Mouse (Mus musculus) kidney, adult 2 months (tissue): ENCODE measurements around the gene Zbtb11. TPM values are rescaled to one million over a fixed set of nuclear protein-coding genes. Genes with fewer than 3 reads are reported as not detected.

Experiments used
- DNase-seq: peaks from one replicate; pipeline ENCODE4 v3.0.0; 2021
- H3K27ac ChIP-seq: fragments of 200-500 bp; 2 replicates; pipeline ENCODE4 v1.5.1; 2012; ENCODE audit warnings: low read depth, low read length, control low read depth, inconsistent platforms; ENCODE audit not compliant: insufficient read depth
- H3K27me3 ChIP-seq: fragments of 200-500 bp; replicated peaks from 2 replicates; pipeline ENCODE4 v1.6.1; 2012; ENCODE audit warnings: mild to moderate bottlenecking, moderate library complexity, low read length, inconsistent platforms; ENCODE audit not compliant: control insufficient read depth, insufficient read depth
- H3K36me3 ChIP-seq: fragments of 200-500 bp; 2 replicates; pipeline ENCODE4 v1.6.1; 2012; ENCODE audit warnings: mild to moderate bottlenecking, moderate library complexity, low read length, inconsistent platforms; ENCODE audit not compliant: control insufficient read depth, insufficient read depth
- H3K4me1 ChIP-seq: fragments of 200-500 bp; 2 replicates; pipeline ENCODE4 v1.6.1; 2011; ENCODE audit warnings: low read length; ENCODE audit not compliant: control insufficient read depth, insufficient read depth
- H3K4me3 ChIP-seq: fragments of 200-500 bp; 2 replicates; pipeline ENCODE4 v1.5.1; 2011; ENCODE audit warnings: mild to moderate bottlenecking, low read depth, low read length, control low read depth; ENCODE audit not compliant: insufficient read depth
- CTCF ChIP-seq: fragments of 200-500 bp; conservative IDR thresholded peaks from 2 replicates; pipeline ENCODE4 v1.5.1; 2011; ENCODE audit warnings: low read depth, mild to moderate bottlenecking, control low read depth, low read length, moderate library complexity, mixed read lengths; ENCODE audit not compliant: insufficient read depth, insufficient read length
- POLR2A ChIP-seq: fragments of 200-500 bp; IDR thresholded peaks from one replicate; pipeline ENCODE4 v1.6.1; 2011; ENCODE audit warnings: low read depth, low read length, control low read depth
- WGBS: fragments of 180-500 bp; shearing (Covaris S2); methylation state at CpG from one replicate; pipeline ENCODE4 v1.1.7; 2018; 5-methylcytosine and 5-hydroxymethylcytosine counted together
- polyA plus RNA-seq: library from polyadenylated mRNA; depleted of rRNA; stranded (reverse); fragments of >200 nt; gene quantifications from 2 replicates; pipeline ENCODE4 v1.2.3, GENCODE M21; 2012

The Zbtb11 gene
- polyA plus RNA-seq, 1 experiment: 3.2 TPM

GRCm38 (mm10) chr16:56008862-56009261, 35.2 kb downstream of the Zbtb11 start:
- no peak for DNase-seq
- WGBS: 88% methylated on average over 1 of the region's 1 CpGs
- Histone ChIP-seq H3K4me3 (no peak overlapping the region), H3K27ac (no peak overlapping the region), H3K27me3 (no peaks in the 10 kb centered on the region), H3K36me3 (peaks cover 3% of the 10 kb centered on the region; the same call in 1 of the 2 replicates), H3K4me1 (no peaks in the 10 kb centered on the region)
- TF ChIP-seq POLR2A (no peak), CTCF (no peak)

GRCm38 (mm10) chr16:56012789-56013743, 39.4 kb downstream of the Zbtb11 start:
- Histone ChIP-seq H3K4me3 (no peak overlapping the region), H3K27ac (no peak overlapping the region), H3K4me1 (no peaks in the 10 kb centered on the region), H3K27me3 (no peaks in the 10 kb centered on the region), H3K36me3 (peaks cover 3% of the 10 kb centered on the region)
- 84% methylated on average over 10 of the region's 10 CpGs for whole genome bisulfite sequencing
- no peak for DNase-seq
- TF ChIP-seq CTCF: no peak
- no peak for TF ChIP-seq POLR2A

- Histone ChIP-seq H3K27ac (no peak overlapping the region; the same call in 1 of the 2 replicates), H3K36me3 (peaks cover 9% of the 10 kb centered on the region), H3K27me3 (no peaks in the 10 kb centered on the region), H3K4me1 (no peaks in the 10 kb centered on the region), H3K4me3 (no peak overlapping the region)
- DNase-seq: no peak
- TF ChIP-seq CTCF (no peak), POLR2A (no peak)
- WGBS: 60% methylated on average over 7 of the region's 7 CpGs
Measured at GRCm38 (mm10) chr16:56014076-56014475, 40.4 kb downstream of the Zbtb11 start.

DNA sequence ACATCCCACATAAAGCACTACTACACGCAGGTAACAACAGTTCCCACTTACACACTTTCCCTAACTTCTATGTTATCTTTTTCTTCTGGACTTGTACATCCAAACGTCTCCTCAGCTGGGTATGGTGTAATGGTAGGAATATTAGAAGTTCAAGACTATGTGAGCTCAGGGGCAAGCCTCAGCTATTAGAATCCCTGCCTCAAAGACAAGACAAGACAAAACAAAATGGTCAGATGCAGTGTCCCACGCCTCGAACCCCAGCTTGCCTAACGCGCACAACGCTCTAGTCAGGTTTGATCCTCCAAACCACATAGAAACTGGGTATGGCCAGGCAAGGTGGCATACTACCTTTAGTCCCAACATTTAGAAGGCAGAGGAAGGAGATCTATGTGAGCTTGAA, 46.0 kb downstream of the Zbtb11 start:
- 93% methylated on average over 7 of the region's 7 CpGs for WGBS
- peaks cover 11% of the 10 kb centered on the region for H3K36me3 ChIP-seq
- no peak overlapping the region for H3K27ac ChIP-seq
- no peaks in the 10 kb centered on the region for H3K27me3 ChIP-seq
- H3K4me3 ChIP-seq: no peak overlapping the region
- TF ChIP-seq CTCF (no peak), POLR2A (no peak)
- H3K4me1 ChIP-seq: no peaks in the 10 kb centered on the region
- DNase-seq: no peak

GRCm38 (mm10) chr16:56027854-56028629, 54.4 kb downstream of the Zbtb11 start:
- peak overlapping the region; percentile 97 for H3K4me3 ChIP-seq
- H3K27ac ChIP-seq: no peak overlapping the region
- H3K27me3 ChIP-seq: no peaks in the 10 kb centered on the region
- no peaks in the 10 kb centered on the region; the same call in 1 of the 2 replicates for H3K36me3 ChIP-seq
- 25% methylated on average over 12 of the region's 12 CpGs for WGBS
- TF ChIP-seq CTCF (no peak), POLR2A (no peak)
- no peaks in the 10 kb centered on the region; the same call in 1 of the 2 replicates for H3K4me1 ChIP-seq
- no peak for DNase-seq

DNA sequence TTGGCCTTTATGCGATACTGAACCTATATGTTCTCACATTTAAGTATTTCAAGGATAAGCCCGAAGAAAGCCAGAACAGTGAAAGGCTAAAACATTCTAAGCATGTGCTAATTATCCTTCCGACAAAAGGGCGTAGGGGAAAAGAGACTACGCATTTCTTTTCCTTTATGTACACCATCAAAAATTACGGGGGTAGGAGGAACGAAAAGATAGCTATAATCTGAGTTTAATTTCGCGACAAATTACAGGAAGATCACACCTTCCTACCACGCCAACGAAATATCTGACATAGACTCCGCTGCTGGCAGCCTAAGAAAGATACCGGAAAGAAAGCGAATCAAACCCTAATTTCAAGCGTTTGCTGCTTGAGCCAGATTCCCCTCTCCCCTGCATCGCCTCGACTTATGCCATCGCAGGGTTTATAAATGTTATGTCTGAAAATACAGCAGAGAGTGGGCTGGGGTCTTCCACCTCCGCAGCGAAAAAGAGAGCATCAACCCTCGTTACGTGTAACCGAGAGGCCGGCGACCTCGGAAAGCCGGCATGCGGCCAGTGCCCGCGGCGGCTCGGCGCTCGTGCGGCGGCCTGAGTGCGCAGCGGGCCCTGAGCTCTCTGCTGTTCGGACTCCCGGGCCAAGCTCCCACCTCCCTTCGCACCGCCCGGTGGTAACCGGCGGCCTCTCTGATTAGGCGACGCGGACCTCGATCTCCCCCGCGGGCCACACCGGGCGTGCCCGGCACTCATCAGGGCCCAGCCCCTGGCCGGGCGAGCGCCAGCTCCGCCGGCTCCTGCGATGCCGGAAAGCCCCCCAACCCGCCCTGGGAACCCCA, 55.3 kb downstream of the Zbtb11 start:
- Histone ChIP-seq H3K4me3 (peak overlapping the region; percentile 97), H3K27ac (peak overlapping the region; percentile 53), H3K27me3 (no peaks in the 10 kb centered on the region), H3K4me1 (no peaks in the 10 kb centered on the region; the same call in 1 of the 2 replicates), H3K36me3 (no peaks in the 10 kb centered on the region; the same call in none of the 2 replicates)
- peak; percentile 80 for DNase-seq
- TF ChIP-seq CTCF (no peak), POLR2A (no peak)
- under 1% methylated on average over 62 of the region's 62 CpGs for WGBS
